Mouse (Mus musculus): ENCODE measurements around the gene Ice1.

Ice1 gene

DNA sequence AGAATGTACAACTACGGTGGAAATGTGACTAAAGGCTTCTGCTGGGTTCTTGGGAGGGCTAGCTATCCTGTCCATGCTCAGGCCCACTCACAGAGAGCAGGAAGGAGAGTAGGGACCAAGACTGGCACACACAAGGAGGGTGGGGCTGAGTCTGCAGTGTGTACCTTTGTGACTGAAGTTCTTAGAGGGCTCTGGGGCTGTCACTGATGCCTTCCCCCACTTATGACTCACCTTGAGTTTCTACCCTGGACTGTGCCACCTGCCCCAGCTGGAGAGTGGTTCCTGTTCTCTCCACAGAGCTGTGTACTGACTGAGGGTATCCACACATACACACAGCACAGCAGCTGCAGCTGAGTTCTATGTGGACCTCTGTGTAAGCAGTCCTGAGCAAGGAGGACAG is 63.2 kb downstream of the Ice1 start:
- DNase-seq (ENCODE audit: low read depth, low spot score), result no peak

DNA sequence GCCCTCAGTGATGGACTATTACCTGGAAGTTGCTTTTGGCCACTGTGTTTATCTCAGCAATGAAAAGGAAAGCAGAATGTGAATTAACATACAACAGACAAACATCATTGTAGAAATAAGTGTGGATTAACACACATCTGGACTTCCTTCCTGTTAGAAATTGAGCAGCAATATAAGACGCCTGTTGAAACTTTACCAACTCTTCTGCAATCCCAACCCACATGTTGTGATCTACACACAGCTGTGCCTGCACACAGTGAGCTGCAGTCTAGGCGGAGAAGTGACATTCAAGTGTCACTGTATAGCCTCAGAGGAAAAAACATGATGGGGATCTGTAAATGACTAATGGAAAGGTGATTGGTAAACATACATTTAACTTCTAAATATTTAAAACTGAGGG is 69.5 kb downstream of the Ice1 start:
- no peak for DNase-seq (ENCODE audit: low read depth, low spot score)

DNA sequence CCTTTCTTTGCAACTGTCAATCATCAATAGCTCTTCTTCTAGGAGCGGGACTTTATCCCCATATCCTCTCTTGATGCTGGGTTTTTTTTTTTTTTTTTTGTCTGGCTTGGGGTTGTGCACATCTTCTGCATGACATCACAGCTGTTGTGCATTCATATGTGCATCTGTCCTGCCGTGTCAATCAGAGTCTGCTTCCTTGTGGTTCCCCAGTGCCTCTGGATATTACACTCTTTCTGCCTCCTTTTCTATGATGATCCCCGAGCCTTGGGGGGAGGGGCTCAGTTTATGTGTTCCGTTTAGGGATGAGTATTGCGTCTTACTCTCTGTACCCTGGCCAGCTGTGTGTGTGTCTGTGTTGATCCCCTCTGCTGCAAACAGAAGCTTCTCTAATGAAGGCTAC is 84.0 kb downstream of the Ice1 start:
- DNase-seq (ENCODE audit: low read depth, low spot score), result no peak

DNA sequence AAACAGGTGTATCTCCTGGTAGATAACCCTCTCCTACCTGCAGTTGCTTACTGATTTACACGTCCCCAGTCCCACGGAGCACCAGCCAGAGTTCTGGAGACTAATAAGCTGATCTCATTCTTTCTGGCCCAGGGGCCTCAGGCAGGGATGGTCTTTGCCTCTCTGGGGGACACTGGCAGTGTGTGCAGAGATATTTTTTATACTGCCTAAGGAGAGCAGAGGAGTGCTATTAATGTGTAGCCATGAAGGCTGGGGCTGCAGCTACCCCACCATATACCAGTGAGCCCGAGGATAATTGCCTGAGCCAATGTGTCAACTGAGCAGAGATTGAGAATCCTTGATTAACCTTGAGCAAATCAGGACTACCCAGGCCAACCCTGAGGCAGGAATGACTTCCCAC is 90.0 kb downstream of the Ice1 start:
- no peak for DNase-seq (ENCODE audit: low read depth, low spot score)

DNA sequence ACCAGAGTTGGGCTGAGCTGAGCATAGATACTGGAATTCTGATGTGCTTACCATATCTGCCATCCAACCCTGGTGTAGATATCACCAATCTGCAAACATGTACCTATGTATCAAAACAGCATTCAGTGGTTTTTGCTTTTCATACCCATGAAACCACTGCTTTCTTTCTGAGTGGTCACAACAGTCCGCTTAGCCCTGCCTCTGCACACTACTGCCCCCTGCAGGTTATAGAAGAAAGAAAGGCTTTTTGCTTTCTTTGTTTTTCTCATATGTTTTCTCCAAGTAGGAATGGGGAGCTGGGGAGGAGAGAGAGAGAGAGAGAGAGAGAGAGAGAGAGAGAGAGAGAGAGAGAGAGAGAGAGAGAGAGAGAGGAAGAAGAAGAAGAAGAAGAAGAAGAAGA is 92.2 kb downstream of the Ice1 start:
- no peak for DNase-seq (ENCODE audit: low read depth, low spot score)

DNA sequence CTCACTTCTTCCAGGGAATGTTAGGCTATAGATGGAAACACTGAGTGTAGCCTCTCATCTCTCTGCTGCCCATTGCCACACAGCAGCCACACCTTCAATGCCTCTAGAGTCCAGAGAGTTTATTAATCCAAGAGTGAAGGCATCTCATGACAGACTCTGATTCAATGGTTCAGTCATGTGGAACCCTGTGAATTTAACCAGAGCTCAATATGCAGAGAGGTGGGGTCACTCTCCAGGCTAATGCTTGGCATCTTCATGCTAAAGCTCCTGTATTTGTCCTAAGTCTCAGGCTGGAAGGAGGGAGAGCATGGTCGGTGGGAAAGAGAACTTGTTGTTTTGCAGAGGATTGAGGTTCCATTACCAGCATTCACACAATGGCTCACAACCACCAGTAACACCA is 97.6 kb downstream of the Ice1 start:
- no peak for DNase-seq (ENCODE audit: low read depth, low spot score)

DNA sequence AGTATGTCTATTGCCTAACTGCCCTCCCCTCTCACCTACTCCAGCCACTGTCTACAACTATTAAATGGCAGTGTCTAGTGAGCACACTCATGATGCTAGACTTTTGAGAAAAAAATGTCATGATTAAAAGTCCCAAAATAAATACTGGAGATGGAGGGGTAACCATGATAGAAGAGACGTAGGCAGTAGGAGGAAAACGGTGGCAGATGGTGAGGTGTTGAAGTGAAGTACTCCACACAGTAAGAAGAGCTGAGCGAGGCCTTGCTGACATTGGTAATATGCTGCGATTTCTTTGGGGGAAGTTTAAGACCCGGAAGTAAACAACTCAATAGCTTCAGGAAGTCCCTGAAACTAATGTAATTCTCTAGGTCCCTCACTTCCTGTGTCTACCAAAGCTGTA is 104.0 kb downstream of the Ice1 start:
- DNase-seq (ENCODE audit: low read depth, low spot score), result no peak

DNA sequence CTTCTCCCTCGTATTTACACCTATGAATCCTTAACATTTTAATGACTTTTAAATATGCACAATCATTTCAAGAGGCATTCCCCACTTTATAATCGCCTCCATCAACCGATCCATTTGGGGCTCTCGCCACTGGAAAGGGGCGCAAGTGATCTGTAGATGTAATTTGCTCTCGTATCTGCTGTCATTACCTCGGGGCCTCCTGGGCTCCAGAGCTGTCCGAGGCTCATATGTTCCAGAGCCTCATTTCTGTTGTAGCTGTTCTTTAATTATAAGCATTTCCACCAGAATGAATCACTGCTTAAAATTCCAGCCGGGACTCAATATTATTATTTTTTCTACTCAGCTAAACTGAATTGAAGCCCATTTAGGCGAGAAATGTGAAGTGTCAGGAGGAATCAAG is 104.7 kb downstream of the Ice1 start:
- no peak for DNase-seq (ENCODE audit: low read depth, low spot score)

DNA sequence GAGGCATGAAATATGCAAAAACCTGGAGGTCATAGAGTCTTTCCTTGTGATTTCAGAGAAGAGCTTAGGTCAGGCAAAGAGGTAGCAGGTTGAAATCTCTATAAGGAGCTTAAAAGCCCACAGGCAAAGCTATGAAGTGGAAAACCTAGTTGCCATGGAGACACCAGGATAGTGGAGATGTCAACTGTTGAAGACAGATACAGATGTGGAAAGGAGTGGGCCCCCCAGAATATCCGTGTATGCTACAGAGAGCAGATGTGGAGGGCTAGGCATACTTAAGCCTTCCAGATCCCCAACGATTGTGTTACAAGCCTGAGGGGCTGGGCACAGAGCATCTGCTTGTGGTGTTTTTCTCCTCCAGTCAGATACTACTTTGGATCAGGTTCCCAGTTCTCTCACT is 119.8 kb downstream of the Ice1 start:
- DNase-seq (ENCODE audit: low read depth, low spot score), result no peak

DNA sequence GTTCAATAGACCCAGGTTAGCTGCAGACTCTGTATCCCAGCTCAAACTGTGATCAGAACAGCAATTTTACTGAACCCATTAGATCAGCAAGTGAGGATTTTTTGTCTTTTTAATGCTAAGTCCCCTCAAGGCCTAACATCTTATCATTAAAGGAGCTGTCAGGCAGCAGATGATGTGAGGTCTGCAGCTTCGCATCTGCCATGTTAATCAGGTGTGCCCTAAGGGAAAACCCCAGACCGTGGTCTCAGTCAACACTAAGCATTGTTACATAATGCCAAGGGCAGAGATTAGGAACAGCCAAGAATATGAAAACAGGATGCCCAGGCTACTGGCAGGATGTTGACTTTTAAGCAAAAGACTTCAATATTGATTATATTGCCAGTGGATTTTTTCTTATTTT is 122.4 kb downstream of the Ice1 start:
- no peak for DNase-seq (ENCODE audit: low read depth, low spot score)

DNA sequence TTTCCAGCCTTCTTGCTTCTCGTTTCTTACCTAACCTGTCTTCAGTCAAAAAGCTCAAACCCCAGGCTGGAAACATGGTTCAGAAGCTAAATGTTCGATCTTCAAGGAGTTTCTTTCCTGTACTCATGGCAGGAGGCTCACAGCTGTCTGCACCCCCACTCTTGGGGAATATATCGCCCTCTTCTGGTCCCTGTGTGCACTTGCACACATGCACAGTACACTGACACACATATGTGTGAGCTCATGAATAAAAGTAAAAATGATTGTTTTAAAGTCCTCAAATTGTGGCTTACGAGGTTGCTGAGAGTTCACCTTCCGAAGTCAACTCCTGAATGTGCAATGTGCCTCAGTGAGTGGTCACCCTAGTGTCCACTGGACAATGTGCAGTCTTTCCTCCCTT is 127.2 kb downstream of the Ice1 start:
- DNase-seq (ENCODE audit: low read depth, low spot score), result no peak

DNA sequence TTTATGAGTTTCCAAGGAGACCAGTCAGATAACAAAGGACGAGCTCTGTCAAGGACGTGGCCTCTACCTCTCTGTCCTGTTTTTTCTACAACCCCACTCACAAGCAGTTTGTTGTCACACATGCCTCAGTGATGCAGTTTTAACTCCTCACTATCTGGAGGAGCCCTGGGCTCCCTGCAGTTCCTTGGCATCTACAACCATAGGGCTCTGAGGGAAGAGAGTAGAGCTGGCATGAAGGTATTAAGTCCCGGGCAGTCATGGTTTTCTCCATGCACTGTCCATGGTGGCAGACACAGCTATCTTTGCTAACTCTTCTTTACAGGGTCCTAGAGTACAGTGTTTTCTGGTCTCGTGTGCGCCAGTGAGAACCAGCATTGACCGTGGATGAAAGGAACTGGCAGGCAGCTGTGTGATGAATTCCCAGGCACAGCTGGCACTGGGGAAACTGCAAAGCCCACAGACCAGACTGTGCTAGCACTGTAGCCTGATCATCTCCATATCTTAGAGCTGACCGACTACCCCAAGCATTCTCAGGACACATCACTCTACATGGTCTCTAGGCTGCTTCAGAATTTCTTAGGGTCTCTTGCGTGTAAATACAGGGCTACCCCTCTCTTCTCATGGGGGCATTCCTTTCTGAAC is 127.9 kb downstream of the Ice1 start:
- DNase-seq (ENCODE audit: low read depth, low spot score), result no peak

DNA sequence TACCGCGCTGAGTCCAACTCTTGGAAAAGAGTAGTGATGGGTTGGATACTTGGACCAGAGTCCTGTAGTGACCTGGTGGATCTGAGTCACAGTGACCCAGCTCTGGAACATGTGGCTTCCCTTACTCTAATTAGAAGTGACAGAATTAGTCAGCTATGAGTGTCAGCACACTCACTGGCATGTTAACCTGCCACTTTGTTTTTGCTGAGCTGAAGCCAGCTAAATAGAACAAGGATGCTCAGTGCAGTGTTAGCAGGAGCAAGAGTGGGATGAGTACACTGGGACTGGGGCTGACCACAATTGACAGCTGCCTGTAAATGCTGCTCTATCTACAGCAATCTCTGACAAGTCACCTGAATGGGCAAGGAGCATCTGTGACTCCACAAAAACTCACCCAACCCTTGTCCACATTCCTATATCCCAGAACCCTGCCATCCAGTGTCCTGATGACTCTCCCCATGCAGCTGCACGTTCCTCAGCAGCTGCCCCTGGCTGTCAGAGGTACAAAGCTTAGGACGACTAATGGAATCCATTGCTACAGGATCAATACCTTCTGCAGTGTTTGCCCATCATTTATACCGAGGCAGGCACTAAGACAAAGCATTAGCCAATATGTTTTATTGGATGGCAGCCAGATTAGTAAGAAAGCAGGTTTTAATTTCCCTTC is 128.6 kb downstream of the Ice1 start:
- DNase-seq (ENCODE audit: low read depth, low spot score), result no peak

Measured in brain, embryonic 18.5 days (tissue).